Mouse (Mus musculus) E14TG2a.4 (cell line): ENCODE data around the gene Slc7a11.
"Not testable (repeated sequence)": the region's sequence is repeated elsewhere in the genome, so short reads cannot be mapped to it uniquely, and the experiment has no call there.

Experiments used
- H3K27me3 ChIP-seq: 2 replicates; pipeline ENCODE4 v1.6.1; 2014; ENCODE audit warnings: low read length, control low read depth; ENCODE audit not compliant: insufficient read depth
- H3K36me3 ChIP-seq: 2 replicates; pipeline ENCODE4 v1.6.1; 2014; ENCODE audit warnings: low read length, control low read depth; ENCODE audit not compliant: insufficient read depth
- H3K4me1 ChIP-seq: replicated peaks from 2 replicates; pipeline ENCODE4 v1.6.1; 2014; ENCODE audit warnings: low read depth, low read length, control low read depth
- H3K4me3 ChIP-seq: replicated peaks from 2 replicates; pipeline ENCODE4 v1.5.1; 2014; ENCODE audit warnings: mild to moderate bottlenecking, low read length
- H3K9me3 ChIP-seq: 2 replicates; pipeline ENCODE4 v1.6.1; 2014; ENCODE audit warnings: low read length, control low read depth
- CTCF ChIP-seq: conservative IDR thresholded peaks from 2 replicates; pipeline ENCODE4 v1.5.1; 2014; ENCODE audit warnings: low read length
- NANOG ChIP-seq: IDR thresholded peaks from 2 replicates; pipeline ENCODE4 v1.6.1; 2014; ENCODE audit warnings: borderline replicate concordance, low read length, mixed read lengths
- POU5F1 ChIP-seq: IDR thresholded peaks from 2 replicates; pipeline ENCODE4 v1.6.1; 2014; ENCODE audit warnings: low read length, borderline replicate concordance

The Slc7a11 gene

GRCm38 (mm10) chr3:50442341-50443292 is 797 bp downstream of the Slc7a11 start:
- Histone ChIP-seq H3K9me3 (no peaks in the 10 kb centered on the region), H3K4me3 (no peak overlapping the region), H3K36me3 (no peaks in the 10 kb centered on the region), H3K27me3 (no peaks in the 10 kb centered on the region), H3K4me1 (peaks cover 14% of the 10 kb centered on the region)
- TF ChIP-seq POU5F1 (no peak), CTCF (no peak), NANOG (no peak)

- no peaks in the 10 kb centered on the region for H3K9me3 ChIP-seq
- TF ChIP-seq POU5F1 (no peak), NANOG (no peak), CTCF (no peak)
- H3K4me3 ChIP-seq = no peak overlapping the region
- H3K36me3 ChIP-seq = no peaks in the 10 kb centered on the region
- H3K27me3 ChIP-seq = no peaks in the 10 kb centered on the region
- peaks cover 14% of the 10 kb centered on the region for H3K4me1 ChIP-seq
Measured at GRCm38 (mm10) chr3:50441330-50441729, 2.1 kb downstream of the Slc7a11 start.

- TF ChIP-seq NANOG = no peak
- TF ChIP-seq CTCF = no peak
- TF ChIP-seq POU5F1 = no peak
- Histone ChIP-seq H3K4me3 (no peak overlapping the region), H3K4me1 (peaks cover 14% of the 10 kb centered on the region), H3K27me3 (no peaks in the 10 kb centered on the region), H3K36me3 (no peaks in the 10 kb centered on the region), H3K9me3 (no peaks in the 10 kb centered on the region)
Measured at GRCm38 (mm10) chr3:50440409-50440808, 3.0 kb downstream of the Slc7a11 start.

GRCm38 (mm10) chr3:50439429-50439828 is 4.0 kb downstream of the Slc7a11 start:
- H3K9me3 ChIP-seq = no peaks in the 10 kb centered on the region
- no peaks in the 10 kb centered on the region for H3K27me3 ChIP-seq
- no peak for TF ChIP-seq NANOG
- H3K4me3 ChIP-seq = no peak overlapping the region
- no peaks in the 10 kb centered on the region for H3K36me3 ChIP-seq
- peaks cover 14% of the 10 kb centered on the region for H3K4me1 ChIP-seq

- TF ChIP-seq CTCF = no peak
- TF ChIP-seq POU5F1 = no peak
- no peak for TF ChIP-seq NANOG
- no peak overlapping the region for H3K4me3 ChIP-seq
- H3K9me3 ChIP-seq = no peaks in the 10 kb centered on the region
- no peaks in the 10 kb centered on the region for H3K36me3 ChIP-seq
- no peaks in the 10 kb centered on the region for H3K27me3 ChIP-seq
- H3K4me1 ChIP-seq = peaks cover 10% of the 10 kb centered on the region
Measured at GRCm38 (mm10) chr3:50438520-50439253, 4.7 kb downstream of the Slc7a11 start.

- H3K4me1 ChIP-seq, H3K27me3 ChIP-seq, H3K4me3 ChIP-seq, H3K36me3 ChIP-seq, H3K9me3 ChIP-seq: not testable (repeated sequence)
Measured at GRCm38 (mm10) chr3:50438081-50438480, 5.3 kb downstream of the Slc7a11 start.

GRCm38 (mm10) chr3:50436409-50436808 is 7.0 kb downstream of the Slc7a11 start:
- not testable (repeated sequence) for H3K4me1 ChIP-seq, H3K9me3 ChIP-seq, H3K4me3 ChIP-seq, H3K36me3 ChIP-seq, H3K27me3 ChIP-seq

- Histone ChIP-seq H3K27me3 (no peaks in the 10 kb centered on the region), H3K36me3 (no peaks in the 10 kb centered on the region), H3K4me1 (no peaks in the 10 kb centered on the region), H3K9me3 (no peaks in the 10 kb centered on the region), H3K4me3 (no peak overlapping the region)
- TF ChIP-seq NANOG (no peak), CTCF (no peak), POU5F1 (no peak)
Measured at GRCm38 (mm10) chr3:50433831-50434230, 9.6 kb downstream of the Slc7a11 start.

GRCm38 (mm10) chr3:50430811-50431210 is 12.6 kb downstream of the Slc7a11 start:
- Histone ChIP-seq H3K36me3 (no peaks in the 10 kb centered on the region), H3K4me3 (no peak overlapping the region), H3K27me3 (no peaks in the 10 kb centered on the region), H3K9me3 (no peaks in the 10 kb centered on the region), H3K4me1 (no peaks in the 10 kb centered on the region)
- no peak for TF ChIP-seq NANOG
- no peak for TF ChIP-seq CTCF
- no peak for TF ChIP-seq POU5F1
